Mouse (Mus musculus) MEL (cell line): ENCODE results near the gene Ciita. TPM values are rescaled to one million over a fixed set of nuclear protein-coding genes. Genes with fewer than 3 reads are reported as not detected.
A peak's percentile ranks its signal among the peaks of the same experiment; 100 is the strongest.

ENCODE experiments used
- DNase-seq: peaks from one replicate; pipeline ENCODE4 v3.0.0; 2011; ENCODE audit warnings: low read depth, low spot score
- H3K27ac ChIP-seq: 2 replicates; pipeline ENCODE4 v1.5.1; 2012; ENCODE audit warnings: low read depth, mild to moderate bottlenecking, control low read depth, low read length, moderate library complexity; ENCODE audit not compliant: control insufficient read depth
- H3K27me3 ChIP-seq, 2 experiments: fragments of 150-350 bp in 1 of 2; sonication (generic) in 1 of 2; 2 replicates each; pipeline ENCODE4 v1.6.1; 2012; ENCODE audit warnings: low read length in 2 of 2, mild to moderate bottlenecking in 2 of 2, improper control_type of control experiment in 1 of 2, moderate library complexity in 1 of 2; ENCODE audit not compliant: insufficient read depth in 2 of 2, control insufficient read depth in 1 of 2
- H3K36me3 ChIP-seq, 2 experiments: 2 replicates each; pipeline ENCODE4 v1.6.1; 2012 to 2014; ENCODE audit warnings: low read length in 2 of 2, improper control_type of control experiment in 1 of 2, inconsistent platforms in 1 of 2, mild to moderate bottlenecking in 1 of 2; ENCODE audit not compliant: insufficient read depth in 2 of 2, control insufficient read depth in 1 of 2
- H3K4me1 ChIP-seq, 2 experiments: fragments of 150-350 bp in 1 of 2; sonication (generic) in 1 of 2; 2 replicates each; pipeline ENCODE4 v1.6.1; 2012; ENCODE audit warnings: low read length in 2 of 2, improper control_type of control experiment in 1 of 2, mild to moderate bottlenecking in 1 of 2; ENCODE audit not compliant: insufficient read depth in 2 of 2, control insufficient read depth in 1 of 2
- H3K4me3 ChIP-seq, 2 experiments: fragments of 150-350 bp in 1 of 2; sonication (generic) in 1 of 2; 2 replicates each; pipeline ENCODE4 v1.5.1; 2012; ENCODE audit warnings: low read depth in 2 of 2, low read length in 2 of 2, mild to moderate bottlenecking in 2 of 2, moderate library complexity in 2 of 2, control low read depth in 1 of 2, improper control_type of control experiment in 1 of 2; ENCODE audit not compliant: control insufficient read depth in 1 of 2, insufficient read depth in 1 of 2
- H3K79me2 ChIP-seq: 2 replicates; pipeline ENCODE4 v1.6.1; 2012; ENCODE audit warnings: mild to moderate bottlenecking, low read length, moderate library complexity; ENCODE audit not compliant: control insufficient read depth, poor library complexity, insufficient read depth
- H3K9ac ChIP-seq: 2 replicates; pipeline ENCODE4 v1.6.1; 2012; ENCODE audit warnings: low read depth, mild to moderate bottlenecking, control low read depth, low read length, moderate library complexity; ENCODE audit not compliant: control insufficient read depth, poor library complexity, severe bottlenecking
- H3K9me3 ChIP-seq: fragments of 150-350 bp; sonication (generic); replicated peaks from 2 replicates; pipeline ENCODE4 v1.6.1; 2012; ENCODE audit warnings: mild to moderate bottlenecking, low read length, improper control_type of control experiment, moderate library complexity; ENCODE audit not compliant: insufficient read depth
- BHLHE40 ChIP-seq: IDR thresholded peaks from 2 replicates; pipeline ENCODE4 v1.6.1; 2012; ENCODE audit warnings: low read depth, mild to moderate bottlenecking, inconsistent platforms, low read length, improper control_type of control experiment, borderline replicate concordance
- E2F4 ChIP-seq: IDR thresholded peaks from 2 replicates; pipeline ENCODE4 v1.6.1; 2011; ENCODE audit warnings: low read depth, low read length, improper control_type of control experiment, borderline replicate concordance
- ELF1 ChIP-seq: IDR thresholded peaks from 2 replicates; pipeline ENCODE4 v1.6.1; 2014; ENCODE audit warnings: low read depth, mild to moderate bottlenecking, inconsistent platforms, low read length, improper control_type of control experiment, moderate library complexity
- HCFC1 ChIP-seq: IDR thresholded peaks from 2 replicates; pipeline ENCODE4 v1.6.1; 2012; ENCODE audit warnings: low read depth, mild to moderate bottlenecking, inconsistent platforms, low read length, improper control_type of control experiment, moderate library complexity
- JUND ChIP-seq: IDR thresholded peaks from 2 replicates; pipeline ENCODE4 v1.6.1; 2011; ENCODE audit warnings: low read depth, mild to moderate bottlenecking, improper control_type of control experiment, low read length
- MXI1 ChIP-seq: IDR thresholded peaks from 2 replicates; pipeline ENCODE4 v1.6.1; 2011; ENCODE audit warnings: mild to moderate bottlenecking, low read depth, low read length, improper control_type of control experiment
- NELFE ChIP-seq: IDR thresholded peaks from 2 replicates; pipeline ENCODE4 v1.6.1; 2011; ENCODE audit warnings: low read depth, low read length, improper control_type of control experiment
- POLR2AphosphoS2 ChIP-seq: IDR thresholded peaks from 2 replicates; pipeline ENCODE4 v1.6.1; 2011; ENCODE audit warnings: low read length, improper control_type of control experiment
- RAD21 ChIP-seq: IDR thresholded peaks from 2 replicates; pipeline ENCODE4 v1.6.1; 2011; ENCODE audit warnings: mild to moderate bottlenecking, low read depth, low read length, improper control_type of control experiment
- SIN3A ChIP-seq: IDR thresholded peaks from 2 replicates; pipeline ENCODE4 v1.6.1; 2012; ENCODE audit warnings: low read length, improper control_type of control experiment, inconsistent platforms
- TAL1 ChIP-seq: IDR thresholded peaks from 2 replicates; pipeline ENCODE4 v1.6.1; 2012; ENCODE audit warnings: mild to moderate bottlenecking, inconsistent platforms, low read length, moderate library complexity, mixed read lengths
- USF1 ChIP-seq: IDR thresholded peaks from 2 replicates; pipeline ENCODE4 v1.6.1; 2014; ENCODE audit warnings: low read depth, mild to moderate bottlenecking, inconsistent platforms, low read length, improper control_type of control experiment, moderate library complexity
- USF2 ChIP-seq, 2 experiments: IDR thresholded peaks; 2 replicates each; pipeline ENCODE4 v1.6.1; 2011 to 2012; ENCODE audit warnings: improper control_type of control experiment in 2 of 2, low read length in 2 of 2, borderline replicate concordance in 1 of 2, inconsistent platforms in 1 of 2, low read depth in 1 of 2, mild to moderate bottlenecking in 1 of 2; ENCODE audit not compliant: insufficient read depth in 1 of 2
- polyA plus RNA-seq, 2 experiments: library from polyadenylated mRNA; stranded (reverse) in 1 of 2; unstranded in 1 of 2; fragments of >175 nt in 1 of 2; fragments of >200 nt in 1 of 2; gene quantifications; 2 replicates each; pipeline versions ENCODE4 v1.2.1 to v1.2.4; 2012; ENCODE audit warnings: low replicate concordance in 2 of 2, low read depth in 1 of 2; ENCODE audit not compliant: insufficient read length in 2 of 2, insufficient read depth in 1 of 2, missing spikeins in 1 of 2
- total RNA-seq: library from RNA; depleted of rRNA; stranded (reverse); fragments of 300-350 nt; gene quantifications from 2 replicates; pipeline ENCODE4 v1.2.3, GENCODE M21; 2012

Ciita gene
- total and polyA plus RNA-seq, 3 experiments: 0.04 TPM; not detected in 2

DNA sequence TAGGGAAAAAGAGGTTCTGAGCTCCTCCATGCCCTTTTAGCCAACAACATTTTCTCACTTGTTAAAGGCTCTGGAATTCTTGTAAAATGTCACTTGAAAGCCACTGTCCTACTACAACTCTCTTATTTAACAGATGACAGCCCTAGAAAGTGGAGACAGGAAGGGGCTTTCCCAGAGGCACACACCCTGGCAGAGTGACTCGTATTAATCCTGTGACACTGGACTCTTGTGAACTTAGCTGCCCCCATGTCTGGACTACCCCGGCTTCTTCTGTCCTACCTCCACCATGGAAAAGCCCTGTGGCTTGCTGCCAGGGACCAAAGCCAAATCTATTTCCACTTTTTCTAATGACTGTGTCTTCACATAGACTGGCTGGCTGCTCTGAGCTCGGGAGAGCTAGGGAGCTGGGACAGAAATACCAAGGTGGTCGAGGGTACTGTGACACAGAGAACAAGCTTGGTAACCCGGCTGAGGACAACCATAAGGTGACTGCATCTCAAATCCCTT lies 18.3 kb downstream of the Ciita start:
- no peak for DNase-seq
- Histone ChIP-seq H3K27ac (no peak overlapping the region), H3K79me2 (no peaks in the 10 kb centered on the region)

DNA sequence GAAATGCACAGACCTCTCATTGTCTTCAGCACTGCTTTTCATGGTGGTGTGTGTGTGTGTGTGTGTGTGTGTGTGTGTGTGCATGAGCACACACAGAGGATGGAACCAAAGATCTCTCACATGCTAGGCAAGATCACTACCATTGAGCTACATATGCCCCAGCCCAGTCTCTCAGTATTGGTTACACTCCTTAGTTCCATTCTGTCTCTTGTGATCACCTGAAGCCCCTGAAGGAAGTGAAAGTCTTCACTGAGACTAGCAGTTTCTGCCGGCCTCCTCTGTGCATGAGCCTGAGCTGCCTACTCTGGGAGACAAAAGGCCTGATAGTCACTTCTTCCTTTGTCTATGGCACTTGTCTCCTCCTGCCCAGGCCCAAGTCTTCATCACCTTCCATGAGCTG lies 19.3 kb downstream of the Ciita start:
- H3K36me3 ChIP-seq: no peaks in the 10 kb centered on the region
- H3K9ac ChIP-seq: no peak overlapping the region
- TF ChIP-seq TAL1 (no peak), MXI1 (no peak), USF2 (IDR thresholded peaks at IDR 0.05; ENCODE audit: borderline replicate concordance in 1 of 2, insufficient read depth in 1 of 2, low read depth in 1 of 2, low read length in 2 of 2) (no peak), E2F4 (no peak), BHLHE40 (no peak), POLR2AphosphoS2 (no peak), HCFC1 (no peak), USF1 (no peak)
- no peaks in the 10 kb centered on the region for H3K4me1 ChIP-seq
- no peaks in the 10 kb centered on the region for H3K9me3 ChIP-seq
- H3K4me3 ChIP-seq: no peak overlapping the region
- no peak for DNase-seq
- H3K27me3 ChIP-seq: peaks cover 0 to 4% of the 10 kb centered on the region in 2 experiments; a peak in 2 of 4 replicates
- no peaks in the 10 kb centered on the region for H3K79me2 ChIP-seq
- no peak overlapping the region for H3K27ac ChIP-seq

More for the DNA sequence above, 18.3 kb downstream of the Ciita start:
- H3K4me1 ChIP-seq: no peaks in the 10 kb centered on the region
- H3K4me3 ChIP-seq: no peak overlapping the region
- H3K27me3 ChIP-seq: peaks cover 0 to 4% of the 10 kb centered on the region in 2 experiments; a peak in 2 of 4 replicates
- no peak overlapping the region for H3K9ac ChIP-seq
- H3K36me3 ChIP-seq: no peaks in the 10 kb centered on the region
- H3K9me3 ChIP-seq: no peaks in the 10 kb centered on the region
- TF ChIP-seq E2F4 (no peak), RAD21 (no peak)

DNA sequence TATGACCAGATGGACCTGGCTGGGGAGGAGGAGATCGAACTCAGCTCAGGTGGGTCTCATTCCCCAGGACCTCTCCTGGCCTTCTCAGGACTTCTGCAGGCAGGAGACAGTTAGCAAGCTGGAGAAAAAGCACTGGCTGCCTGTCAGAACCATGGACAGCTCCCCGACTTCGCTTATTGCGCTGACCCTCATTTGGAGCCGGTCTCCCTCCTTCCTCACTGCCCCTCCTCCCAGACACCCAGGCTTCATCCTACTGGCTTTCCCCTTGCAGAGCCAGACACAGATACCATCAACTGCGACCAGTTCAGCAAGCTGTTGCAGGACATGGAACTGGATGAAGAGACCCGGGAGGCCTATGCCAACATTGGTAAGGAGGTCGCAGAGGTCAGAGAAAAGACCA lies 22.0 kb downstream of the Ciita start:
- H3K27ac ChIP-seq: no peak overlapping the region
- H3K36me3 ChIP-seq: no peaks in the 10 kb centered on the region
- H3K4me1 ChIP-seq: no peaks in the 10 kb centered on the region
- H3K79me2 ChIP-seq: no peaks in the 10 kb centered on the region
- H3K4me3 ChIP-seq: no peak overlapping the region
- no peaks in the 10 kb centered on the region for H3K9me3 ChIP-seq
- no peak overlapping the region for H3K9ac ChIP-seq
- TF ChIP-seq ELF1 (no peak), NELFE (no peak), RAD21 (no peak), JUND (no peak), E2F4 (no peak), BHLHE40 (no peak), SIN3A (no peak)
- DNase-seq: peak; percentile 53
- peaks cover 0 to 4% of the 10 kb centered on the region in 2 experiments; a peak in 2 of 4 replicates for H3K27me3 ChIP-seq
